Mouse (Mus musculus) heart, adult 9 months (tissue): ENCODE measurements at regions not wholly inside any gene's neighbourhood (a gene's known extent, or its start where the extent isn't known, plus 50 kb on each side); places are given as distances from the start of the nearest gene placed in this dataset.

ENCODE experiments used
- DNase-seq, 2 experiments: peaks; one replicate each; pipeline ENCODE4 v3.0.0; 2022; ENCODE audit warnings: low spot score in 2 of 2

DNA sequence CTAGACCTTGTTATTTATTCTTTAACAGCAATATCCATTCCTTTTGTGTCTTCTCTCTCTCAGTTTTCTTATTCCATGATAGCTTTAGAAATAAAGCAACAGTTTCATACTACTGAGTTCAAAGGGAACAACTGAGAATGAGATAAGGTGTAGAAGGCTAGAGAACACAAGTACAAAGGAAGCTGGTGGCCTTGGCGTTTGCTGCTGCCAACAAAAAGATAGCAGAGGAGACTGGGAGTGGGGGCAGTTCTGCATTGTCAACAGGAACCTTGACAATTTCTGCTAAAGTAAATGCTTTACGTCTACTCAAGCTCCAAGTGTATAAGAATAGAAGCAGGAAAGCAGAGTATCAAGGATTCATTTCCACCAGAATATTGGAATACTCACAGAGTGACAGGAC, 109.3 kb upstream of the B430305J03Rik start:
- no peak for DNase-seq

DNA sequence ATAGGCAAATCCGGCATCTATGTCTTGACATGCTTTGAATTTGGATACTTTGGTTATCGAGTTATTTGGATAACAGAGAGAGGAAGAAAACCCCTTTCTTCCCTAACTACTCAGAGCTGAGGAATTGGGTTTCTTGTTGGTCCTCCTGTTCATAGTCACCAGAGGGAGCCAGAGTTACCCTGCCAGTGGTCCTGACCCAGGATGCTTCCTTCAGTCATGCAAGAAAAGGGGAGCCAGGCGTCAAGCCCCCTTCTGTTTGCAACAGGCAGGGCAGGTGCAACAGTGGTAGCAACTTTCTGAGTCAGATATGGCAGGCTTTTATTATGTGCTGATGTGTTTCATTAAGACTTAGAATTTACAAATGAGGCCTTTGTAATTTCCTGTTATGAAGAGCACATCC, 101.4 kb upstream of the B430305J03Rik start:
- no peak for DNase-seq

DNA sequence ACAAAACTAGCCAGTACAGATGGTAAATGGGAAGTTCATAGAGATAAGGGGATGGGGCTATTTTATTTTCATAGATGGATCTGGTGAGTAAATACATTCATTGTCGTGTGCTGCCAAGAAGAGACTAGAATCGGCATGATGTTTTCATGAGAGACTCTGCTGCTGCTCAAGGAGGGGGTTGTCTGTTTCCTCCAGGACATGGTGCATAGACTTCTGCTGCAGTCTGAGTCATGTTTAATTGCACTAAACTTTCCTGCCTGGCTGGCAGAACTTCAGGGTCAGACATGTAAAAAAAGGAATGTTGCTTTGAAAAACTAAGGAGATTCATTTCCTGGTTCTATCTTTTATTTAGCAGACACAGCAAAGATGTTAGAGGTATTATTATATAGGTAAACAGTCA, 100.9 kb upstream of the B430305J03Rik start:
- DNase-seq, result no peak

DNA sequence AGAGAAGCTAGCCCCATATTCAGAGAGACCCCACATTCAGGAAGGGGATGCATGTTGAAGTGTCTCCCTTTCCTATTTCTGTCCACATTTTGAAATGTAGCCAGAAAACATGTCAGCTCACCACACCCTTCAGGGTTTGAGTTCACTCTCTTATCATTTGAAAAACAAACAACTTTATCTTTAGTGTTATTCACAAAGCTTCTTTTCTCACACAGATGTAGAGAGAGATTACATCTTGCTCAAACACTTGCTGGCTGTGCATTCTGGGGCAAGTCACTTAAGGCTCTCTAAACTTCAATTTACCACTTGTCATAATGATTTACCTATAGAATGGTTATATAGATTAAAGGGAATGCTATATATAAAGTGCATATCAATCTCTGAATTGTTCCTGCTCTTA, 94.3 kb upstream of the B430305J03Rik start:
- DNase-seq, result no peak

DNA sequence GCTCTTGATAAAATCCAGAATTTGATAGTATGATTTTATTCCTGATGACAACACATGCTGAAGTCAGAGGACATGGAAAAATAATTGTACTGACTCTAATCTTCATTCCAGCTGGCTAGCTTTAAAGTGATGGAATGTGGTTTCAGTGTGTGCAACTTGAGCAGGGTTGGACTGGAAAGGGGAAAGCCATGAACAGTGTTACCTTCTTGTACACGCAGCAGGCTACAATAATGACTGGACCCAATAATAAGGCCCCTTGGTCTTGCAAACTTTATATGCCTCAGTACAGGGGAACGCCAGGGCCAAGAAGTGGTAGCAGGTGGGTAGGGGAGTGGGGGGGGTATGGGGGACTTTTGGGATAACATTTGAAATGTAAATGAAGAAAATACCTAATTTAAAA, 90.8 kb upstream of the B430305J03Rik start:
- DNase-seq, result no peak

DNA sequence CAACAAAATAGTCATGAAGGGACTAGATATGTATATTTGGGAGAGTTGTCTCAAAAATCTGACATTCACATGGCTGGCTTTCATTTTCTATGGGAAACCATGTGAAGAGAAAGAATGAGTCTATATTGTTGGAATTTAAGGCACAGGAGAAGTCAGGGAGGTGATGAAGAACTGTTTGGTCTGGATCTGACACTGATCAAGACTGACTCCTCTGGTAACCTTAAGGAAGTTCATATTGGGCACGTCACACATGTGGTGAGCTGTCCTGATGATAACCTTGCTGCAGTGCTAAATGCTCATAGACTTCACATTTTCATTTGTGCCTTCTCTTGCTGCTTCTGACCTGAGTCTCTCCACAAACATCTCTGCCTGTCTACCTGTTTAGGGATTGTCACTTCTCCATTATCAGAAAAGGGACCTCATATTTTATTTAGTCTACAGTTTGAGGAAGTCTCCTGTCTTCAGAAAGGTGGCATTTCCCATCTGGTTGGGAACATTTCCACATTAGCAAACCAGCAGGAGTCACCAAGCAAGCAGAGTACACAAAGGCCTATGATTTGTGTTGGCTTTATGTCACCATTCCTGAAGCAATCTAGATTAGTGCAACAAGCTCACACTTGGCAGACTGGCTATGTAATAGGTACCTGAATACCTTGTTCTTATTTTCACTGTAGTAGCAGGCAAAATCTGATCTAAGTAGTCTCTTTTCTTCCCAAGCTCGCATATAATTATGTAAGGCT, 76.4 kb upstream of the B430305J03Rik start:
- DNase-seq, result no peak

DNA sequence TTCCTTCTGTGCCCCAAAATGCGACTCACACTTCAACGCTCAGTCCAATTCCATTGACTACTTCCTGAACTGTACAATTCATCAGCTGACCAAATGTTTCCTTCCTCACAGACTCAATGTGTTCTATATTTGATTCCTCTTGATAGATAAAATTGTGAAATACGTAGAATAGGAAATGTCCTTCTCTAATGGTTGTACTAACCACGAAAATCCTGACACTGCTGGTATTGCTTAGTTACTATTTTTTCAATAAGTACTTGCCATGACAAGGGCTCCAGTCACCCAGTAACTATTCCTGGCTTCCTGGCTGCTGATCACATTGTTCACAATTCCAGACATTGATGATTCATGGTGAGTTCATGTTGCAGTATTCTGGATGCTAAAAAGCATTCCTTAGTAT, 75.7 kb upstream of the B430305J03Rik start:
- peak; percentile 3 to 5 for DNase-seq

DNA sequence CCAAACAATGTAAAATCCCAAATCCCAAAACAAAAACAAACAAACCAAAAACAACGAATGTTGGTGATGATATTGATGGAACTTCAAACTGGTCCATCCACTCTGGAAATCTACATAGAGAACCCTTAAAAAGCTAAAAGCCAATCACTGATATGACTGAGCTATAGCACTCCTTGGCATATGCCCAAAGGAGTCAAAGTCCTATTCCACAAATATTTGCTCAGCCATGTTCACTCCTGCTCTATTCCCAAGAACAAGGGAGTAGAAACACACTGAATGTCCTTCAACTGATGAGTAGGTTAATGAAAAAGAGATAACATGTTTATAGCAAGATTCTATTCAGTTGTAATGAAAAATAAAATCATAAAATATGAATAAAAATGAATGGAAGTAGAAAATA, 63.0 kb upstream of the B430305J03Rik start:
- DNase-seq, result no peak

DNA sequence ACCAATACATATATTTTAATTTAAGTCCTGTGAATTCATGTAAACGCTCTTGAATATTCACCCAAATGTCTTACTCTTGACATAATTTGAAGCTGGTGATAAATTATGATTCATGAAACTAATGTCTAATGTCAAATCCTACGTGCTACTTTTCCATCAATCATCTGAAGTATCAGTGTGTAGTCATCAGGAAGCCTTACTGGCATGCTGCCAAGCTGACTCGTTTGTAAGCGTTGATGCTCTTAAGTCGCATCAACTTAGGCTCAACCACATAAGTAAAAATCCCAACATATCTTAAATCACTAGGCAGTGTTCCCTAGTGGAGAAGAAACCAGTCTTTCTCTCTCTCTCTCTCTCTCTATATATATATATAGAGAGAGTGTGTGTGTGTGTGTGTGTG, 58.2 kb upstream of the B430305J03Rik start:
- no peak for DNase-seq

DNA sequence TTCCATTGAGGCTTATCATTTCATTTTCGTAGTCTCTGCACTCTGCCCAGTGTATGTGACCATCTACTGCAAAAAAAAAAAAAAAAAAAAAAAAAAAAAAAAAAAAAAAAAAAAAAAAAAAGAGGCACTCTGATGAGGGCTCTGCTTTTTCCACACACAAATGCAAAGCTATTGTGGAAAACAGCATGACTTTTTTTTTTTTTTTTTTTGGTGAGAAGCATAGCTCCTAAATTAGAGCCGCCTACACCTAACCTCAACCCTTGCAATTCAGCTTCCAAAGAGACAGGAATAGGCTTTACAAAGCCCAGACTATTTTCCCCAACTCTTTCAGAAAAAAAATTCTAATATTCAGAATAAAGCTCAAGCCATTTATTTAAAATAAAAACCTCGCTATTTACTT, 54.0 kb upstream of the B430305J03Rik start:
- DNase-seq, result no peak

DNA sequence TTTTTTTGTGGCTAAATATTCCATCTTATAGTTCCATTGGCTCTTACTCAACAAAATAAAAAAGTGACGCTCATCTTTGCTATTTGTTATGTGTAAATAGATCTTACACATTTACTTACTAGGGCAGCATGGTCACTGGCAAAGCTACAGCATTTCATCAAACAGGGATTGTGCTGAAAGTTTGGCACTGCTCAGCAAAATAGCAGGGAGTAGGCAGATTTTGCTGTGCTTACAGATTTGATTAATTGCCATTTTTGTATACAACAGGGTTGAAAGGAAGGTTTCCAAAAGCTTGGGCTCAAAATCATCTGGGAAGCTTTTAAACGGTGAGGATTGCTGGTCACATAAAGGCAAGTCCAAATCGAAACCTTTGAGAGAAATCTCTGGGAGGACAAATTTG, 52.3 kb upstream of the B430305J03Rik start:
- DNase-seq, result no peak
